Mouse (Mus musculus) heart, adult 2 months (tissue): ENCODE results near the gene Jak1. TPM values are rescaled to one million over a fixed set of nuclear protein-coding genes. Genes with fewer than 3 reads are reported as not detected.

ENCODE experiments used
- DNase-seq, 2 experiments: peaks; one replicate each; pipeline ENCODE4 v3.0.0; 2021
- H3K27ac ChIP-seq: fragments of 200-600 bp; 2 replicates; pipeline ENCODE4 v1.8.1; 2022
- H3K27me3 ChIP-seq: fragments of 200-500 bp; 2 replicates; pipeline ENCODE4 v1.6.1; 2012; ENCODE audit warnings: mild to moderate bottlenecking, low read length, inconsistent platforms, mixed read lengths; ENCODE audit not compliant: control insufficient read depth, insufficient read depth
- H3K36me3 ChIP-seq: fragments of 200-500 bp; 2 replicates; pipeline ENCODE4 v1.6.1; 2012; ENCODE audit warnings: low read length, inconsistent platforms; ENCODE audit not compliant: control insufficient read depth, insufficient read depth
- H3K4me1 ChIP-seq: fragments of 200-500 bp; 2 replicates; pipeline ENCODE4 v1.6.1; 2011; ENCODE audit warnings: low read length; ENCODE audit not compliant: control insufficient read depth, insufficient read depth
- H3K4me3 ChIP-seq: fragments of 200-600 bp; 2 replicates; pipeline ENCODE4 v1.8.1; 2022
- H3K79me2 ChIP-seq: fragments of 200-500 bp; replicated peaks from 2 replicates; pipeline ENCODE4 v1.6.1; 2012; ENCODE audit warnings: mild to moderate bottlenecking, inconsistent platforms, low read length, moderate library complexity, mixed read lengths; ENCODE audit not compliant: control insufficient read depth, insufficient read depth
- H3K9ac ChIP-seq: fragments of 200-500 bp; 2 replicates; pipeline ENCODE4 v1.6.1; 2012; ENCODE audit warnings: low read depth, mild to moderate bottlenecking, control low read depth, inconsistent platforms, low read length, mixed read lengths
- CTCF ChIP-seq: fragments of 200-600 bp; IDR thresholded peaks from 2 replicates; pipeline ENCODE4 v1.8.1; 2022; ENCODE audit warnings: antibody characterized with exemption, mild to moderate bottlenecking, moderate library complexity
- EP300 ChIP-seq: fragments of 200-500 bp; IDR thresholded peaks from 2 replicates; pipeline ENCODE4 v1.6.1; 2011; ENCODE audit warnings: low read depth, low read length, control low read depth; ENCODE audit not compliant: insufficient read depth
- POLR2A ChIP-seq: fragments of 200-500 bp; IDR thresholded peaks from 2 replicates; pipeline ENCODE4 v1.6.1; 2011; ENCODE audit warnings: mild to moderate bottlenecking, low read depth, low read length, control low read depth; ENCODE audit not compliant: insufficient read depth
- WGBS: fragments of 180-500 bp; shearing (Covaris S2); methylation state at CpG from one replicate; pipeline ENCODE4 v1.1.7; 2018; 5-methylcytosine and 5-hydroxymethylcytosine counted together
- intact Hi-C: fragments of 180-260 bp; cut with DNase I; formaldehyde crosslinking; loops from one replicate; pipeline ENCODE4 v1.15.1; 2025
- polyA plus RNA-seq: library from polyadenylated mRNA; depleted of rRNA; stranded (reverse); fragments of >200 nt; gene quantifications from 2 replicates; pipeline ENCODE4 v1.2.3, GENCODE M21; 2012
- total RNA-seq, 2 experiments: library from RNA; stranded (reverse); gene quantifications; 2 replicates each; pipeline ENCODE4 v1.2.3; 2021

The Jak1 gene
- total and polyA plus RNA-seq, 3 experiments: 30.9 to 95.4 (median 86.7) TPM

DNA sequence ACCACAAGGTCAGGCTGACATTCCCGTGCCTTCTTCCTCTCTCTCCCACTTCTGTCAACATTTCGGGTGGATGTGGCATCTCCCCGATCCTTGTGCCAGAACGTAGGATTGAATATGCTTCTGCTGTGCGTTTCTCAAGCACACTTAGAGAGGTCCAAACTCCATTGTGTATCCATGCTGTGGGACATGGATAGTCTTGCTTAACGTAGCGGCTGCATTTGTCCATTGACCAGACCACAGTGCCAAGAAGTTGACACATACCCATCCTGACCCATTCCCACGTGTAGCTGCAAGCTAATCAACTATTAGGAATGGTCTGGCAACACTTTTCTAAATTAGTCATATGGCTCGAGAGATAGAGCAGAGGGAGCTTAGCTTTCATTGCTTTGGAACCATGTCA lies 40.0 kb upstream of the Jak1 start:
- no peak overlapping the region for H3K27ac ChIP-seq
- H3K79me2 ChIP-seq: no peaks in the 10 kb centered on the region; the same call in 1 of the 2 replicates
- no peaks in the 10 kb centered on the region for H3K27me3 ChIP-seq
- peaks cover 4% of the 10 kb centered on the region for H3K4me1 ChIP-seq
- 50% methylated on average over 9 of the region's 9 CpGs for WGBS
- intact Hi-C loops: no loop called here
- peak in 1 of 2 experiments; percentile 25 for DNase-seq
- TF ChIP-seq CTCF (no peak), POLR2A (no peak), EP300 (no peak)
- H3K9ac ChIP-seq: no peak overlapping the region
- H3K4me3 ChIP-seq: no peak overlapping the region
- no peaks in the 10 kb centered on the region for H3K36me3 ChIP-seq

DNA sequence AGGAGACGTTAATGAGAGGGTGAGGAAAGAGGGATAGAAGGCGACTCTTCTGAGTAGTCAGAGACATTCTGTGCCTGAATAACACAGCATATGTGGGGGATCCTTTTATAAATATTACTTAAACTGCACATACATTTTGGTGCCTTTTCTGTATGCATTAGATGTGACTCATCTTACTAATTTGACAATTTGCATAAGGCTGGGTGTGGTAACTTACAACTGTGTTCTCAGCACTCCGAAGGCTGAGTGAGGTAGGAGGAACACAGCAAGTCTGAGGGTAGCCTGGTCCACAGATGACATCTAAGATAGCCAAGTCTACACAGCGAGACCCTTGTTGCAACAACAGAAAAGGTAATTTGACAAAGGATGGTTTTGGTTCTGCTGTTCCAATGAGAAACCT lies 39.0 kb upstream of the Jak1 start:
- intact Hi-C loops: no loop called here
- H3K36me3 ChIP-seq: no peaks in the 10 kb centered on the region
- no peak overlapping the region for H3K9ac ChIP-seq
- no peak overlapping the region for H3K27ac ChIP-seq
- WGBS: 92% methylated on average over 4 of the region's 4 CpGs
- H3K79me2 ChIP-seq: no peaks in the 10 kb centered on the region; the same call in 1 of the 2 replicates
- peaks cover 4% of the 10 kb centered on the region for H3K4me1 ChIP-seq
- H3K27me3 ChIP-seq: no peaks in the 10 kb centered on the region
- no peak overlapping the region for H3K4me3 ChIP-seq
- TF ChIP-seq POLR2A: no peak
- no peak for TF ChIP-seq EP300
- no peak for TF ChIP-seq CTCF
- no peak for DNase-seq

DNA sequence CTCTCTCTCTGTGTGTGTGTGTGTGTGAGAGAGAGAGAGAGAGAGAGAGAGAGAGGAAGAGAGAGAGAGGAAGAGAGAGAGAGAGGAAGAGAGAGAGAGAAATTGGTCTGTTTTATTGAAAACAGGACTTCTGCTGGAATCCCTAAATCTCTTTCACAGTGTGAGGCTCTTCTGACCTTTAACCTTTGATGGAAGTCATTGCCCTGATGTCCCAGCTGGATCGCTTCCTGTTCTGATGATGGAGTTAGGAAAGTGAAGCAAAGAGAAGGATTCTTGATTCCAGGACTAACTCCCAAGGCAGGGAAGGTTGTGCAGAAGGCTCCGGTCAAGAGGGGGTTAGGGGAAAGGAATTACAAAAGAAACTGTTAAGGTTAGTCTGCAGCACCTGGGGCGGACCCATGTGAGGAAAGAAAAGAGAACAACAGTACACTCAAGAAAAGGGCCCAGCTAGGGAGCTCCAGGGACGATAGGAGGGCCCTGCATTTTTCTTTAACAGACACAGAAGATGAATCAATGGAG lies 35.4 kb upstream of the Jak1 start:
- TF ChIP-seq CTCF (no peak), EP300 (no peak), POLR2A (no peak)
- intact Hi-C loops: no loop called here
- WGBS: 84% methylated on average over 4 of the region's 4 CpGs

GRCm38 (mm10) chr4:101298311-101298990 lies 33.4 kb upstream of the Jak1 start:
- intact Hi-C loops: no loop called here
- H3K79me2 ChIP-seq: no peaks in the 10 kb centered on the region
- TF ChIP-seq POLR2A: no peak
- TF ChIP-seq EP300: no peak
- TF ChIP-seq CTCF: no peak
- no peak overlapping the region for H3K9ac ChIP-seq
- no peaks in the 10 kb centered on the region for H3K36me3 ChIP-seq
- WGBS: 72% methylated on average over 12 of the region's 12 CpGs
- no peak for DNase-seq
- no peak overlapping the region for H3K4me3 ChIP-seq
- H3K27me3 ChIP-seq: no peaks in the 10 kb centered on the region
- peaks cover 1% of the 10 kb centered on the region; the same call in 1 of the 2 replicates for H3K4me1 ChIP-seq
- no peak overlapping the region for H3K27ac ChIP-seq

More for the DNA sequence above, 35.4 kb upstream of the Jak1 start:
- Histone ChIP-seq H3K4me3 (no peak overlapping the region), H3K79me2 (no peaks in the 10 kb centered on the region), H3K27ac (no peak overlapping the region), H3K9ac (no peak overlapping the region), H3K27me3 (no peaks in the 10 kb centered on the region), H3K36me3 (no peaks in the 10 kb centered on the region), H3K4me1 (peaks cover 1% of the 10 kb centered on the region; the same call in 1 of the 2 replicates)
- DNase-seq: no peak

DNA sequence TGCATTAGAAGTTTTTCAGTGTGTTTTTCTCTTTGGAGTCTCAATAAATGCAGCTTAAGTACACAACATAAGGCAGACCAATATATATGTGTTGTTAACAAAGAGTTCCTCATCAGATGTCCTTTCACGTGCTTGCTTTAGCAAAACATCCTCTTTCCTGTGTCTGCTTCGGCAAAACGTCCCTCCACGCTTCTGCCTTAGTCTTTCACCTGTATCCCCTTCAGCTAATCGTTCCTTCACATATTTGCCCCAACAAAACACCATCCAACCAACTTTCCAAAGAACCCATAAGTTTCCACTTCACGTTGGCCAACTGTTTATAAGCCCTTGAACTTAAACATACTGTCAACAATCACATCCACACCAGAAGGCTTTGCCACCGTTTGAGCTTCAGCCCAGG lies 31.8 kb upstream of the Jak1 start:
- TF ChIP-seq CTCF (no peak), EP300 (no peak), POLR2A (no peak)
- Histone ChIP-seq H3K36me3 (no peaks in the 10 kb centered on the region), H3K27me3 (no peaks in the 10 kb centered on the region), H3K4me1 (peaks cover 1% of the 10 kb centered on the region; the same call in 1 of the 2 replicates), H3K27ac (no peak overlapping the region), H3K4me3 (no peak overlapping the region), H3K79me2 (no peaks in the 10 kb centered on the region), H3K9ac (no peak overlapping the region)
- intact Hi-C loops: no loop called here
- no peak for DNase-seq
- WGBS: 50% methylated on average over 7 of the region's 7 CpGs

DNA sequence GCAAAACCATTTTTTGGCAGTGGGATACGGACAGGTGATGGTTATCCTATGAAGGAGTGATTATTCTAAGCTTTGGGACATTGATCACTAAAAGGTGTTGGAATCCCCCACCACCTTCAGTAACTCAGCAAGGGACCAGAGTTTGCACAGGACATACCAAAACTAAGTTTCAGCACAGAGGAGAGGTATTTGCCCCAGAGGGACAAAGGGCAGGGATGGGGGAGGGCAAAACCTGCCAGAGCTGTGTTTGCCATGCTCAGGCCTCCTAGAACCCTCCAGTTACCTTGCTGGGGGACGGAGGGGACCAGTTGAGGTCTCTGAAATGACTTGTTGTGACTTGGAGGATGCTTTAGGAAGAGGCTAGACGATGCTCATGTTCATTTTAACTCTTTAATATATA lies 30.7 kb upstream of the Jak1 start:
- H3K79me2 ChIP-seq: no peaks in the 10 kb centered on the region
- intact Hi-C loops: no loop called here
- H3K27me3 ChIP-seq: no peaks in the 10 kb centered on the region
- no peak for DNase-seq
- TF ChIP-seq POLR2A (no peak), EP300 (no peak), CTCF (no peak)
- H3K36me3 ChIP-seq: no peaks in the 10 kb centered on the region
- 91% methylated on average over 3 of the region's 3 CpGs for WGBS
- no peak overlapping the region for H3K4me3 ChIP-seq
- H3K4me1 ChIP-seq: peaks cover 1% of the 10 kb centered on the region; the same call in 1 of the 2 replicates
- no peak overlapping the region for H3K27ac ChIP-seq
- H3K9ac ChIP-seq: no peak overlapping the region
